Mouse (Mus musculus) liver, embryonic 14.5 days (tissue): ENCODE measurements at regions not wholly inside any gene's neighbourhood (a gene's known extent, or its start where the extent isn't known, plus 50 kb on each side); places are given as distances from the start of the nearest gene placed in this dataset.

ENCODE experiments used
- CTCF ChIP-seq: IDR thresholded peaks from 2 replicates; pipeline ENCODE4 v1.5.1; 2016; ENCODE audit warnings: antibody characterized with exemption, low read depth, control low read depth
- EP300 ChIP-seq: IDR thresholded peaks from 2 replicates; pipeline ENCODE4 v1.6.1; 2016; ENCODE audit warnings: antibody characterized with exemption, low read depth

GRCm38 (mm10) chr13:52116756-52117155 is 270.3 kb downstream of the Gadd45g start:
- TF ChIP-seq EP300 (no peak), CTCF (no peak)
